Mouse (Mus musculus): ENCODE data around the gene Pex26. TPM values are rescaled to one million over a fixed set of nuclear protein-coding genes. Genes with fewer than 3 reads are reported as not detected.

Pex26 gene
- polyA plus RNA-seq, 1 experiment from 2014 or later, result 12.3 TPM

GRCm38 (mm10) chr6:121226043-121226442 lies 42.6 kb downstream of the Pex26 start:
- H3K9me3 ChIP-seq, result no peaks in the 10 kb centered on the region
- no peaks in the 10 kb centered on the region for H3K4me1 ChIP-seq
- WGBS, result 87% methylated on average over 4 of the region's 4 CpGs
- no peak overlapping the region for H3K9ac ChIP-seq (replicated peaks)
- H3K27me3 ChIP-seq, result no peaks in the 10 kb centered on the region
- no peak overlapping the region for H3K4me2 ChIP-seq (replicated peaks)
- H3K27ac ChIP-seq (replicated peaks), result no peak overlapping the region
- ATAC-seq (ENCODE audit: low FRiP score, low read depth), result no peak
- no peak overlapping the region for H3K4me3 ChIP-seq
- no peaks in the 10 kb centered on the region for H3K36me3 ChIP-seq

- no peak overlapping the region for H3K27ac ChIP-seq (replicated peaks)
- H3K9ac ChIP-seq (replicated peaks), result no peak overlapping the region
- no peak overlapping the region for H3K4me3 ChIP-seq
- ATAC-seq (ENCODE audit: low FRiP score, low read depth), result no peak
- no peaks in the 10 kb centered on the region for H3K9me3 ChIP-seq
- H3K27me3 ChIP-seq, result no peaks in the 10 kb centered on the region
- H3K4me2 ChIP-seq (replicated peaks), result no peak overlapping the region
- WGBS, result 92% methylated on average over 2 of the region's 2 CpGs
- H3K4me1 ChIP-seq, result no peaks in the 10 kb centered on the region
- no peaks in the 10 kb centered on the region for H3K36me3 ChIP-seq
Measured at GRCm38 (mm10) chr6:121226744-121227143, 43.3 kb downstream of the Pex26 start.

GRCm38 (mm10) chr6:121228421-121228820 lies 45.0 kb downstream of the Pex26 start:
- Histone ChIP-seq H3K4me3 (no peak overlapping the region), H3K36me3 (no peaks in the 10 kb centered on the region), H3K27me3 (no peaks in the 10 kb centered on the region), H3K27ac (replicated peaks) (no peak overlapping the region), H3K9ac (replicated peaks) (no peak overlapping the region), H3K4me2 (replicated peaks) (no peak overlapping the region), H3K9me3 (no peaks in the 10 kb centered on the region), H3K4me1 (no peaks in the 10 kb centered on the region)
- 78% methylated on average over 8 of the region's 8 CpGs for WGBS
- ATAC-seq (ENCODE audit: low FRiP score, low read depth), result no peak

DNA sequence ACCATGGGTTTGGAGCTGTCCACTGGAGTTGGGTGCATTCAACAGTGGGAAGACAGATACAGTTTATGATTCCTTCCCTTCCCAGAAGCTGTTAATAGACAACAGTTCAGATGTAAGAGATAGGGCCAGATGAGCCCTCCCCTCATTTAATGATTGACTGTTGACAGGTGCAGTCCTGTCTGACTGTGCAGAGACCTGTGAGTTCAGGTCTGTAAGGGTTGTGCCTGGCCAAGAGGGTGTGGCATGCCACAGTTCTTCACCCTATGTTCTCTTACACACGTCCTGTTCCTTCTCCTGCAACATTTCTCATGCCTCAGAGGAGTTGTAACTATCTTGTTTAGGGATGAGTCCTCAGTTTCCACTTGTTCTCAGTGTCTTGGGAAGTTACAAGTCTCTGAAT lies 49.2 kb downstream of the Pex26 start:
- H3K9ac ChIP-seq (replicated peaks), result no peak overlapping the region
- no peak for ATAC-seq (ENCODE audit: low FRiP score, low read depth)
- no peaks in the 10 kb centered on the region for H3K4me1 ChIP-seq
- no peak overlapping the region for H3K4me2 ChIP-seq (replicated peaks)
- no peaks in the 10 kb centered on the region for H3K36me3 ChIP-seq
- no peak overlapping the region for H3K4me3 ChIP-seq
- no peaks in the 10 kb centered on the region for H3K9me3 ChIP-seq
- no peak overlapping the region for H3K27ac ChIP-seq (replicated peaks)
- 74% methylated on average over 1 of the region's 1 CpGs for WGBS
- no peaks in the 10 kb centered on the region for H3K27me3 ChIP-seq

DNA sequence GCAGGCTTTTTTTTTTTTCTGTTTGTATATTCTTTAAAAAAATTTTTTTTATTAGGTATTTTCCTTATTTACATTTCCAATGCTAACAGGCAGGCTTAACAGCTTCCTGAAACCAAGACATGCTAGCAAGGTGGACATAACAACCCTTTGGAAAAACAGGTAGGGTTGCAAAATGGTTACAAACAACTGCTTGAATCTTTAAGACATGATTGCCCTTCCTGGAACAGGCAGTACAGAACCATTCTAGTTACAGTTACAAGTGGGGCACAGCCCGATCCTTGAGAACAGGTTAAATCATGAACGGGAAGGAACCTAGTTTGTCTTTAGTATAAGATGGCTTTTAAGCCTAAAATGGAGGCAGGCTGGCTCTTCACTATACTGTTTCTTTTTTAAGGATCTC lies 52.9 kb downstream of the Pex26 start:
- WGBS, result 85% methylated on average over 2 of the region's 2 CpGs
- Histone ChIP-seq H3K27me3 (no peaks in the 10 kb centered on the region), H3K4me3 (no peak overlapping the region), H3K9ac (replicated peaks) (no peak overlapping the region), H3K36me3 (no peaks in the 10 kb centered on the region), H3K9me3 (no peaks in the 10 kb centered on the region), H3K27ac (replicated peaks) (no peak overlapping the region), H3K4me1 (no peaks in the 10 kb centered on the region), H3K4me2 (replicated peaks) (no peak overlapping the region)
- no peak for ATAC-seq (ENCODE audit: low FRiP score, low read depth)

DNA sequence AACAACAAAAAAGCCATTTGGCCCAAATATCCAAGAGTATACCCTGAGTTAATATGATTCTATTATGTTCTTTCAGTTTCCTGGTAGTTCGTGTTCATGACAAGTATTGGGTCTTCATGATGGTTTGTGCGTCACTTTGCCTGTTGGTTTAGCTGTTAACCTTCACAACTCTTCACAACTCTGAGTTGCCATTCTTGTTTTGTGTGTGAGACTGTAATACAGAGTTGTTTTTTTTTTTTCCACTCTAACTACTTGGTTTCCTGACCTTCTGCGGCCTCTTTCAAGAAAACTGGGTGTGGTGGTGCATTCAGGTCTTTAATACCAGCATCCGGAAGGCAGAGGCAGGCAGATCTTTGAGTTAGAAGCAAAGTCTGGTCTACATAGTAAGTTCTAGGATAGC lies 54.7 kb downstream of the Pex26 start:
- Histone ChIP-seq H3K27me3 (peaks cover 3% of the 10 kb centered on the region; the same call in 1 of the 2 replicates), H3K4me2 (replicated peaks) (no peak overlapping the region), H3K9me3 (no peaks in the 10 kb centered on the region), H3K36me3 (no peaks in the 10 kb centered on the region), H3K27ac (replicated peaks) (no peak overlapping the region), H3K4me1 (no peaks in the 10 kb centered on the region), H3K4me3 (no peak overlapping the region), H3K9ac (replicated peaks) (no peak overlapping the region)
- no peak for ATAC-seq (ENCODE audit: low FRiP score, low read depth)
- 95% methylated on average over 4 of the region's 4 CpGs for WGBS

GRCm38 (mm10) chr6:121241780-121242179 lies 58.3 kb downstream of the Pex26 start:
- Histone ChIP-seq H3K9ac (replicated peaks) (no peak overlapping the region), H3K4me1 (no peaks in the 10 kb centered on the region)
- WGBS, result 95% methylated on average over 2 of the region's 2 CpGs

DNA sequence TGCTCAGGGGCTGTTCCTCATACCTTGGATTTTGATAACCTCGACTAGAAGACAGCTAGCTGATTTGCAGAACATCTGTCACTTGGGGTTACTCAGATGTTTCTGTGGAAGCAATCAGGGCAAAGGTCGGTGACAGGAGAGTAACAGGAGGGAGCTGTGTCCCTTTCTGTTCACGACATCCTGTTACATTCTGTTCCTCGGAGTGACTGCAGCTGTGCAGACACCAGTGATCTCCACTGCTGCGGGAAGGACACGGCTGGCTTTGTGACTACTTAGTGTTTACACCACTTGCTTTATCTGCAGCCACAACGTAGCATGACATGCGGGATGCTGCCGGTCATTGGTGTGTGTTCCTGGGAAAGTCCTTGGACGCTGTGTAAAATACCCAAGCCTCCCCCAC lies 59.7 kb downstream of the Pex26 start:
- 72% methylated on average over 10 of the region's 10 CpGs for WGBS
- H3K9ac ChIP-seq (replicated peaks), result no peak overlapping the region
- no peak overlapping the region for H3K27ac ChIP-seq (replicated peaks)

More at GRCm38 (mm10) chr6:121241780-121242179, 58.3 kb downstream of the Pex26 start:
- ATAC-seq (ENCODE audit: low FRiP score, low read depth), result no peak
- Histone ChIP-seq H3K4me3 (no peak overlapping the region), H3K27ac (replicated peaks) (no peak overlapping the region), H3K9me3 (no peaks in the 10 kb centered on the region), H3K4me2 (replicated peaks) (no peak overlapping the region), H3K36me3 (no peaks in the 10 kb centered on the region), H3K27me3 (peaks cover 18% of the 10 kb centered on the region)

DNA sequence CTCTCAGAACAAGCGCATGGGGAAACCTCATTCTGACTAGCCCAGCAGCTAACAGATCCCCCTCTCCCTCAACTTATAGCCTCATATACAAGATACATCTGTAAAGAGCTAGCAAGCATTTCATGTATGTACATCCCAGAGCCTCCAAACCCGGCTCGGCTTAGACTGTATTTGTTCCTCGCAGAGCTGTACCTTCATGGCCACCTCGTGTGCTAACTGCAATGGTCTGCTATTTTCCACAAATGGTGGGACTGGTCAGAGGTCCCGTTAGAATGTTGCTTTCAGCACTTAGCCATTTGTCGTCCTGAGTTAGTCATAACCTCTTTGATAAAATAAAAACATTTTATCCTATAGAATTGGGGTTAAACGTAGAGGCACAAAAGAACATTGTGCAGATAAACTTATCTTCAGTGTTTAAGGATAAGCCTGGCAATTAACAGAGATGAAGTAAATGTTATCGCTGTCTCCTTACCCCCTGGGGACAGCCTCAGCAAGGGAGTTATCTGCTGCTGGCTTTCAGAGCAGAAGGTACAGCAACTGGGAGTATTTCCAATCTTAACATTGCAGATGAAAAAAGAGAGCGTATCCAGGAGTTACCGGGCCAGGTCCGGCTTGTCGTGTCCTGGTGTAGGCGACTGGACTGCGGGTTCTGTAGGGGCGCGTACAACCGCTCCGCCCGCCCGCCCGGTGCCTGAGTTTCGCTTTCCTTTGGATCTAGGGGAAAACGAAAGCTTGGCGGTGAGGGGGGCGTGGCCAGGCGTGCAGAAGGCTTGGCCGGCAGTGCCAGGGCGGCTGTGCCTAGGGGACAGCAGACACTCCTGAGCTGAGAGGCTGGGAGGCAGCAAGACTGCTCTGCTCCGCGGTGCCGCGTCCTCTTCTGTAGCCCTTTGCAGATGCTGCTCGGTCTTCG lies 61.9 kb downstream of the Pex26 start, which contains the start of gene Usp18:
Gene Usp18, plus strand, starts transcription at position 780 of the 910 bp plus-strand sequence.
- H3K9me3 ChIP-seq, result no peaks in the 10 kb centered on the region
- 11% methylated on average over 35 of the region's 35 CpGs for WGBS
- ATAC-seq (ENCODE audit: low FRiP score, low read depth), result peak; percentile 94
- H3K4me2 ChIP-seq (replicated peaks), result peak within 1 kb of the TSS; percentile 55
- no peak within 1 kb of the TSS for H3K27ac ChIP-seq (replicated peaks)
- H3K9ac ChIP-seq (replicated peaks), result peak within 1 kb of the TSS; percentile 60
- H3K4me3 ChIP-seq, result peak within 1 kb of the TSS; percentile 53
- H3K4me1 ChIP-seq, result no peaks in the 10 kb centered on the region
- H3K27me3 ChIP-seq, result peaks cover 29% of the 10 kb centered on the region
- no peaks in the 10 kb centered on the region for H3K36me3 ChIP-seq

More for the DNA sequence above, 59.7 kb downstream of the Pex26 start:
- Histone ChIP-seq H3K4me2 (replicated peaks) (no peak overlapping the region), H3K4me1 (no peaks in the 10 kb centered on the region), H3K9me3 (no peaks in the 10 kb centered on the region), H3K4me3 (no peak overlapping the region), H3K36me3 (no peaks in the 10 kb centered on the region), H3K27me3 (peaks cover 29% of the 10 kb centered on the region)
- ATAC-seq (ENCODE audit: low FRiP score, low read depth), result no peak

GRCm38 (mm10) chr6:121246037-121246361 lies 62.5 kb downstream of the Pex26 start:
- Histone ChIP-seq H3K4me1 (no peaks in the 10 kb centered on the region), H3K27ac (replicated peaks) (no peak overlapping the region), H3K27me3 (peaks cover 29% of the 10 kb centered on the region), H3K9ac (replicated peaks) (peak overlapping the region; percentile 60; the same call in 1 of the 2 replicates), H3K9me3 (no peaks in the 10 kb centered on the region), H3K4me2 (replicated peaks) (peak overlapping the region; percentile 55), H3K36me3 (no peaks in the 10 kb centered on the region), H3K4me3 (peak overlapping the region; percentile 53)
- WGBS, result 17% methylated on average over 4 of the region's 4 CpGs
- ATAC-seq (ENCODE audit: low FRiP score, low read depth), result peak; percentile 55

Data from midbrain, embryonic 12.5 days (tissue).